Mouse (Mus musculus) limb, embryonic 15.5 days (tissue): ENCODE measurements around the gene Srgap1. TPM values are rescaled to one million over a fixed set of nuclear protein-coding genes. Genes with fewer than 3 reads are reported as not detected.

Experiments used
- ATAC-seq: fragments of 200-750 bp; cut with Nextera tagmentation; 2 replicates; pipeline ENCODE4 v1.8.0; 2017; ENCODE audit warnings: low read depth, moderate TSS enrichment; ENCODE audit not compliant: insufficient number of reproducible peaks, low FRiP score, low TSS enrichment
- H3K27ac ChIP-seq: fragments of 300-500 bp; sonication (generic); 2 replicates; pipeline ENCODE4 v1.5.1; 2015; ENCODE audit warnings: moderate library complexity, mild to moderate bottlenecking, inconsistent platforms
- H3K27me3 ChIP-seq: fragments of 300-500 bp; sonication (generic); 2 replicates; pipeline ENCODE4 v1.6.1; 2015; ENCODE audit warnings: inconsistent platforms
- H3K36me3 ChIP-seq: fragments of 300-500 bp; sonication (generic); 2 replicates; pipeline ENCODE4 v1.6.1; 2015; ENCODE audit warnings: inconsistent platforms
- H3K4me1 ChIP-seq: fragments of 300-500 bp; sonication (generic); 2 replicates; pipeline ENCODE4 v1.6.1; 2015; ENCODE audit warnings: inconsistent platforms
- H3K4me2 ChIP-seq: fragments of 300-500 bp; sonication (generic); 2 replicates; pipeline ENCODE4 v1.6.1; 2015; ENCODE audit warnings: mild to moderate bottlenecking, inconsistent platforms
- H3K4me3 ChIP-seq: fragments of 300-500 bp; sonication (generic); 2 replicates; pipeline ENCODE4 v1.5.1; 2015; ENCODE audit warnings: mild to moderate bottlenecking, inconsistent platforms
- H3K9ac ChIP-seq: fragments of 300-500 bp; sonication (generic); 2 replicates; pipeline ENCODE4 v1.6.1; 2015; ENCODE audit warnings: inconsistent platforms
- H3K9me3 ChIP-seq: fragments of 300-500 bp; sonication (generic); 2 replicates; pipeline ENCODE4 v1.6.1; 2016; ENCODE audit warnings: inconsistent platforms
- WGBS: fragments of 180-500 bp; shearing (Covaris S2); methylation state at CpG from one replicate; pipeline ENCODE4 v1.1.7; 2015; 5-methylcytosine and 5-hydroxymethylcytosine counted together
- polyA plus RNA-seq: library from polyadenylated mRNA; unstranded; fragments of >200 nt; fragmentation: Nextera tagmentation; extraction: Ambion mirVana; gene quantifications from 2 replicates; pipeline ENCODE4 v1.2.1, GENCODE M21; 2015

Srgap1 gene
- polyA plus RNA-seq, 1 experiment from 2014 or later = 9.5 TPM

GRCm38 (mm10) chr10:121868255-121868654 is 178.9 kb downstream of the Srgap1 start:
- 95% methylated on average over 3 of the region's 3 CpGs for WGBS
- Histone ChIP-seq H3K9ac (no peak overlapping the region), H3K4me1 (peaks cover 10% of the 10 kb centered on the region), H3K36me3 (peaks cover 13% of the 10 kb centered on the region), H3K27me3 (no peaks in the 10 kb centered on the region), H3K27ac (no peak overlapping the region), H3K9me3 (no peaks in the 10 kb centered on the region), H3K4me2 (no peak overlapping the region), H3K4me3 (no peak overlapping the region)
- ATAC-seq = no peak

- Histone ChIP-seq H3K27ac (no peak overlapping the region), H3K9me3 (no peaks in the 10 kb centered on the region), H3K9ac (no peak overlapping the region), H3K4me3 (no peak overlapping the region), H3K36me3 (peaks cover 13% of the 10 kb centered on the region), H3K4me2 (no peak overlapping the region), H3K4me1 (peaks cover 18% of the 10 kb centered on the region), H3K27me3 (no peaks in the 10 kb centered on the region)
- WGBS = 39% methylated on average over 18 of the region's 18 CpGs
- no peak for ATAC-seq
Measured at GRCm38 (mm10) chr10:121865503-121866239, 181.4 kb downstream of the Srgap1 start.

- H3K9ac ChIP-seq = no peak overlapping the region
- H3K27ac ChIP-seq = peak overlapping the region; percentile 59
- 31% methylated on average over 2 of the region's 2 CpGs for WGBS
- no peak overlapping the region for H3K4me3 ChIP-seq
- ATAC-seq = no peak
- no peaks in the 10 kb centered on the region for H3K27me3 ChIP-seq
- H3K9me3 ChIP-seq = no peaks in the 10 kb centered on the region
- H3K36me3 ChIP-seq = no peaks in the 10 kb centered on the region
- no peak overlapping the region for H3K4me2 ChIP-seq
- peaks cover 28% of the 10 kb centered on the region for H3K4me1 ChIP-seq
Measured at GRCm38 (mm10) chr10:121860924-121861323, 186.2 kb downstream of the Srgap1 start.

GRCm38 (mm10) chr10:121859803-121860571 is 187.1 kb downstream of the Srgap1 start:
- WGBS = 56% methylated on average over 10 of the region's 10 CpGs
- peak overlapping the region; percentile 59 for H3K27ac ChIP-seq
- peaks cover 28% of the 10 kb centered on the region for H3K4me1 ChIP-seq
- no peak overlapping the region for H3K9ac ChIP-seq
- H3K4me3 ChIP-seq = no peak overlapping the region
- ATAC-seq = no peak
- H3K27me3 ChIP-seq = no peaks in the 10 kb centered on the region
- H3K4me2 ChIP-seq = no peak overlapping the region
- H3K9me3 ChIP-seq = no peaks in the 10 kb centered on the region
- H3K36me3 ChIP-seq = 0 out of 2 replicates have a peak, but pooled peaks cover 3% of the 10 kb centered on the region

- no peak overlapping the region for H3K4me3 ChIP-seq
- H3K36me3 ChIP-seq = 0 out of 2 replicates have a peak, but pooled peaks cover 3% of the 10 kb centered on the region
- peaks cover 28% of the 10 kb centered on the region for H3K4me1 ChIP-seq
- H3K9me3 ChIP-seq = no peaks in the 10 kb centered on the region
- ATAC-seq = no peak
- no peak overlapping the region for H3K9ac ChIP-seq
- H3K27ac ChIP-seq = no peak overlapping the region
- H3K27me3 ChIP-seq = no peaks in the 10 kb centered on the region
- H3K4me2 ChIP-seq = no peak overlapping the region
- 71% methylated on average over 2 of the region's 2 CpGs for WGBS
Measured at GRCm38 (mm10) chr10:121858911-121859310, 188.2 kb downstream of the Srgap1 start.

GRCm38 (mm10) chr10:121858086-121858485 is 189.0 kb downstream of the Srgap1 start:
- WGBS = 65% methylated on average over 1 of the region's 1 CpGs
- 0 out of 2 replicates have a peak, but pooled peaks cover 3% of the 10 kb centered on the region for H3K36me3 ChIP-seq
- H3K27ac ChIP-seq = no peak overlapping the region
- H3K4me1 ChIP-seq = peaks cover 28% of the 10 kb centered on the region
- H3K9ac ChIP-seq = no peak overlapping the region
- no peaks in the 10 kb centered on the region for H3K27me3 ChIP-seq
- no peaks in the 10 kb centered on the region for H3K9me3 ChIP-seq
- H3K4me2 ChIP-seq = no peak overlapping the region
- no peak overlapping the region for H3K4me3 ChIP-seq
- ATAC-seq = no peak

- no peak overlapping the region for H3K4me3 ChIP-seq
- WGBS = 86% methylated on average over 7 of the region's 7 CpGs
- no peak overlapping the region for H3K27ac ChIP-seq
- H3K27me3 ChIP-seq = no peaks in the 10 kb centered on the region
- peaks cover 3% of the 10 kb centered on the region; the same call in 1 of the 2 replicates for H3K36me3 ChIP-seq
- H3K4me2 ChIP-seq = no peak overlapping the region
- H3K9ac ChIP-seq = no peak overlapping the region
- peaks cover 15% of the 10 kb centered on the region for H3K4me1 ChIP-seq
- H3K9me3 ChIP-seq = no peaks in the 10 kb centered on the region
- no peak for ATAC-seq
Measured at GRCm38 (mm10) chr10:121855863-121856446, 191.2 kb downstream of the Srgap1 start.

- Histone ChIP-seq H3K9me3 (no peaks in the 10 kb centered on the region), H3K4me2 (no peak overlapping the region), H3K27me3 (no peaks in the 10 kb centered on the region), H3K36me3 (peaks cover 3% of the 10 kb centered on the region; the same call in 1 of the 2 replicates), H3K4me3 (no peak overlapping the region), H3K27ac (no peak overlapping the region), H3K4me1 (peaks cover 2% of the 10 kb centered on the region; the same call in 1 of the 2 replicates), H3K9ac (no peak overlapping the region)
- peak; percentile 61; the same call in 1 of the 2 replicates for ATAC-seq
- WGBS = 45% methylated on average over 14 of the region's 14 CpGs
Measured at GRCm38 (mm10) chr10:121853385-121853808, 193.7 kb downstream of the Srgap1 start.

GRCm38 (mm10) chr10:121849496-121849895 is 197.6 kb downstream of the Srgap1 start:
- no peak overlapping the region for H3K4me3 ChIP-seq
- H3K36me3 ChIP-seq = no peaks in the 10 kb centered on the region; the same call in 1 of the 2 replicates
- H3K9me3 ChIP-seq = no peaks in the 10 kb centered on the region
- WGBS = 79% methylated on average over 2 of the region's 2 CpGs
- H3K9ac ChIP-seq = no peak overlapping the region
- no peak overlapping the region for H3K4me2 ChIP-seq
- ATAC-seq = no peak
- H3K27me3 ChIP-seq = no peaks in the 10 kb centered on the region
- H3K27ac ChIP-seq = no peak overlapping the region
- H3K4me1 ChIP-seq = no peaks in the 10 kb centered on the region

GRCm38 (mm10) chr10:121845677-121846076 is 201.4 kb downstream of the Srgap1 start:
- Histone ChIP-seq H3K27ac (no peak overlapping the region), H3K4me3 (no peak overlapping the region), H3K4me1 (no peaks in the 10 kb centered on the region), H3K9me3 (no peaks in the 10 kb centered on the region), H3K4me2 (no peak overlapping the region), H3K36me3 (no peaks in the 10 kb centered on the region), H3K9ac (no peak overlapping the region), H3K27me3 (no peaks in the 10 kb centered on the region)
- ATAC-seq = no peak
- WGBS = 88% methylated on average over 7 of the region's 7 CpGs

- Histone ChIP-seq H3K4me3 (peak overlapping the region; percentile 34), H3K9me3 (no peaks in the 10 kb centered on the region), H3K4me2 (peak overlapping the region; percentile 44), H3K27me3 (no peaks in the 10 kb centered on the region), H3K36me3 (peaks cover 3% of the 10 kb centered on the region; the same call in 1 of the 2 replicates), H3K9ac (no peak overlapping the region), H3K27ac (peak overlapping the region; percentile 90), H3K4me1 (peaks cover 10% of the 10 kb centered on the region)
- WGBS = 19% methylated on average over 16 of the region's 16 CpGs
- peak; percentile 89 for ATAC-seq
Measured at GRCm38 (mm10) chr10:121837166-121837898, 209.8 kb downstream of the Srgap1 start.
